Mouse (Mus musculus) testis, adult 2 months (tissue): ENCODE measurements around the gene Gjd3. TPM values are rescaled to one million over a fixed set of nuclear protein-coding genes. Genes with fewer than 3 reads are reported as not detected.

Source experiments
- H3K27ac ChIP-seq: fragments of 200-500 bp; 2 replicates; pipeline ENCODE4 v1.5.1; 2012; ENCODE audit warnings: low read depth, low read length; ENCODE audit not compliant: control insufficient read depth, insufficient read depth
- H3K27me3 ChIP-seq: fragments of 200-500 bp; 2 replicates; pipeline ENCODE4 v1.6.1; 2012; ENCODE audit warnings: mild to moderate bottlenecking, low read length, moderate library complexity; ENCODE audit not compliant: control insufficient read depth, insufficient read depth
- H3K36me3 ChIP-seq: fragments of 200-500 bp; 2 replicates; pipeline ENCODE4 v1.6.1; 2012; ENCODE audit warnings: mild to moderate bottlenecking, low read length; ENCODE audit not compliant: control insufficient read depth, insufficient read depth
- H3K4me1 ChIP-seq: fragments of 200-500 bp; 2 replicates; pipeline ENCODE4 v1.6.1; 2012; ENCODE audit warnings: low read length; ENCODE audit not compliant: control insufficient read depth, insufficient read depth
- H3K4me3 ChIP-seq: fragments of 200-500 bp; 2 replicates; pipeline ENCODE4 v1.5.1; 2012; ENCODE audit warnings: low read depth, mild to moderate bottlenecking, low read length, moderate library complexity, mixed read lengths; ENCODE audit not compliant: control insufficient read depth
- CTCF ChIP-seq: fragments of 200-500 bp; IDR thresholded peaks from 2 replicates; pipeline ENCODE4 v1.5.1; 2012; ENCODE audit warnings: low read depth, mild to moderate bottlenecking, inconsistent platforms, low read length, moderate library complexity; ENCODE audit not compliant: control insufficient read depth, insufficient read depth, insufficient replicate concordance
- POLR2A ChIP-seq: fragments of 200-500 bp; IDR thresholded peaks from 2 replicates; pipeline ENCODE4 v1.6.1; 2012; ENCODE audit warnings: low read depth, mild to moderate bottlenecking, inconsistent platforms, low read length, moderate library complexity; ENCODE audit not compliant: control insufficient read depth
- polyA plus RNA-seq: library from polyadenylated mRNA; depleted of rRNA; stranded (reverse); fragments of >200 nt; gene quantifications from 2 replicates; pipeline ENCODE4 v1.2.3, GENCODE M21; 2012

The Gjd3 gene
- polyA plus RNA-seq, 1 experiment: 13.6 TPM

DNA sequence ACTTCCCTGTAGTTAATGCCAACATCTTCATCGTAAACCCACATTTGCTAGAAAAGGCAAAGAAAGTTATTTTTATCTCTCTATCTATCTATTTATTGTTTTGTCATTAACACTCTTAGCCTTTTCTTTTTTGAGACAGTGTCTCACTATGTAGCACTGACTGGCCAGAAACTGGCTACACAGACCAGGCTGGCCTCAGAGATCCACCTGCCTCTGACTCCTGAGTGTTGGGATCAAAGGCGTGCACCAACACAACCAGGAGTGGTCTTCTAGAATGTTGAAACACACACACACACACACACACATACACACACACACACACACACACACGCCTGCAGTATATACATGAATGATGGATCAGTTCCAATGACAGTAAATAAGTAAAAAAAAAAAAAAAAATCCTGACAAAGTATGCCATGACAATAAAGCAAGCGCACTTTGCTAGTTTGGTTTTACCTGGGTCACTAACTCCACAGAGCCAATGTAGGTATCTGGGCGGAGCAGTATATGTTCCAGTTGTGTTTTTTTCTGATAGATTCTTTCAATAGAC, 39.6 kb upstream of the Gjd3 start:
- TF ChIP-seq CTCF (no peak), POLR2A (no peak)
- Histone ChIP-seq H3K36me3 (peaks cover 1% of the 10 kb centered on the region), H3K27ac (no peak overlapping the region)

DNA sequence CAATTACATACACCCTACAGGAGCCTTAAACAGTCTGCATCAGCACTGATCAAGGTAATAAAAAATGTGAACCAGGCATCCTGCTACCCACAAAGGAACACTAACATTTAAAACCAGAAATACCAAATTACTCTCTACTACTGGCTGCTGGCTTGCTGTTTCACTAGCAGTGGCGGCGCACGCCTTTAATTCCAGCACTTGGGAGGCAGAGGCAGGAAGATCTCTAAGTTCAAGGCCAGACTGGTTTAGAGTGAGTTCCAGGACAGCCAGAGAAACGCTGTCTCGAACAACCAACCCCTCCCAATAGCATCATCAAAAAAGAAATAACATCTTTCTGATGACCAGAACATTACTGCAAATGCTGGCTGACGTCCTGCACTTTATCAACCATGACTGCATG, 37.0 kb upstream of the Gjd3 start:
- Histone ChIP-seq H3K36me3 (peaks cover 1% of the 10 kb centered on the region), H3K27ac (no peak overlapping the region), H3K27me3 (no peaks in the 10 kb centered on the region), H3K4me3 (no peak overlapping the region), H3K4me1 (peaks cover 4% of the 10 kb centered on the region)
- no peak for TF ChIP-seq CTCF
- no peak for TF ChIP-seq POLR2A

More for the DNA sequence above, 39.6 kb upstream of the Gjd3 start:
- Histone ChIP-seq H3K4me1 (peaks cover 9% of the 10 kb centered on the region), H3K27me3 (no peaks in the 10 kb centered on the region), H3K4me3 (no peak overlapping the region)

DNA sequence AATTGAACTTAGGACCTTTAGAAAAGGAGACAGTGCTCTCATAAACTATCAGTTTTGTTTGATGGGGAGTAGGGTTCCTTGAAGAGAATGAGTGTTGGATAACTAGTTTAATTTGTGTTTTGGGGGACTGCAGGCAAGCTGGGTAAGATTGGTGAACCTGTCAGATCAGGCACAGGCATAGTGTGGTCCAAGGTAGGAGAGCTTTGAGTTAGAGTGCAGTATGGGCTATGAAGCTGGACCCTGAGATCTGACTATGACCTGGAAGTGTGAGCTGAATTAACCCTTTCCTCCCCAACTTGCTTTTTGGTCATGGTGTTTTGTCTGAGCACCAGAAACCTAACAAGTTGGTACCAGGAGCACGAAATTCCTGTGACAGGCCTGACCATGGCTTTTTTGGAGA, 31.0 kb upstream of the Gjd3 start:
- no peaks in the 10 kb centered on the region for H3K27me3 ChIP-seq
- H3K4me1 ChIP-seq: no peaks in the 10 kb centered on the region
- no peak overlapping the region for H3K4me3 ChIP-seq
- H3K27ac ChIP-seq: no peak overlapping the region
- TF ChIP-seq CTCF (no peak), POLR2A (no peak)
- 0 out of 2 replicates have a peak, but pooled peaks cover 1% of the 10 kb centered on the region for H3K36me3 ChIP-seq

DNA sequence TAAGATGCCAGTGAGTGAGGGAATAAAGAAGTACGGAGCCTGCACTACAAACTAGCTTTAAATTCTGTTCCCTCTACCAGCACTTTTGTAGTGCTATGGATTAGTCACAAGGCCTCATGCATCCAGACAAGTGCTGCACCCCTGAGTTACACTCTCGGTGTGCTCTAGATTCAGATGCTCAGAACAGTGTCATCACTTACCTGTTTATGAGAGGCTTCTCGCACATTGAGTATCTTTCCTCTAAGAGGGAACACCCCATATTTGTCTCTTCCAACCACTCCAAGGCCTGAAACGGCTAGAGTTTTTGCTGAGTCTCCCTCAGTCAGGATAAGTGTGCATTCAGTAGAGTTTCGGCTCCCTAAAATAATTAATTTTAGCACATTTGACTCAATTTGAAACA, 27.9 kb upstream of the Gjd3 start:
- TF ChIP-seq POLR2A (no peak), CTCF (no peak)
- Histone ChIP-seq H3K27ac (no peak overlapping the region), H3K27me3 (no peaks in the 10 kb centered on the region), H3K36me3 (0 out of 2 replicates have a peak, but pooled peaks cover 1% of the 10 kb centered on the region), H3K4me1 (no peaks in the 10 kb centered on the region), H3K4me3 (no peak overlapping the region)

DNA sequence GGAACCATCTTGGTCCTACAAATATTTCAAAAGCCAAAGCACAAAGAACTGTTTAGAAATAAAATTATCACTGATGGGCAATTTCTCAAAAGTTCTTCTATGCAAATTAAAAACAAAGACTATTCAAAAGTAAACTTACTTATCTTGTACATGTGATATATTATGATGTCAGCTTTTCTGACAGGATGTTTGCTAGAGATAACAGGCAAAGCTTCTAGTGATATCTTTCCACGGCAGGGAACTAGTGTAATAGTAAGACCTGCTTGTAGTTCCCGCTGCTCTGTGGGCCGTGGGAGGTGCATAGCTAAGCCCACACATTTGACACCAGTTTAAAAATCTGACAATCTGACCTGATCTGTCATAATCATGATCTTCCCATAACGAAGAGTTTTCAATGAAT, 27.3 kb upstream of the Gjd3 start:
- Histone ChIP-seq H3K4me1 (no peaks in the 10 kb centered on the region), H3K27ac (no peak overlapping the region), H3K36me3 (peaks cover 3% of the 10 kb centered on the region; the same call in 1 of the 2 replicates), H3K4me3 (no peak overlapping the region), H3K27me3 (no peaks in the 10 kb centered on the region)
- no peak for TF ChIP-seq POLR2A
- no peak for TF ChIP-seq CTCF

DNA sequence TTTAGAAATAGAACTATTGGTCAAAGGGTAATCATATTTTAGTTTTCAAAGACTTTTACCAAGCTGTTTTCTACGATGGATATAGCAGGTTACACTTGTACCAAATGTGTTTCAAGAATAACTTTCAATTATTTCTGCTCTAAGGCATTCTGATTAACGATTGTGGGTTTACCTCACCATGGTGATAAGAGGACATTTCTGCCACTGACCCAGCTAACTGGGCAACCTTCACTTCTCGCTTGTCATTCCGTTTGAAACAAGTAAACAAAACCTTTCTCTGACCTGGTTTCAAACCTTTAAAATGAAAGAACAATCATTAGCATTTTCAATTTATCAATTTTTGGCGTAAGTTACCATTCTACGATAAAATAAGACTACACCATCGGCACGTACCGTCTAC, 24.0 kb upstream of the Gjd3 start:
- no peak for TF ChIP-seq POLR2A
- TF ChIP-seq CTCF: no peak
- Histone ChIP-seq H3K27ac (no peak overlapping the region), H3K27me3 (no peaks in the 10 kb centered on the region), H3K36me3 (peaks cover 6% of the 10 kb centered on the region), H3K4me1 (no peaks in the 10 kb centered on the region), H3K4me3 (no peak overlapping the region)

DNA sequence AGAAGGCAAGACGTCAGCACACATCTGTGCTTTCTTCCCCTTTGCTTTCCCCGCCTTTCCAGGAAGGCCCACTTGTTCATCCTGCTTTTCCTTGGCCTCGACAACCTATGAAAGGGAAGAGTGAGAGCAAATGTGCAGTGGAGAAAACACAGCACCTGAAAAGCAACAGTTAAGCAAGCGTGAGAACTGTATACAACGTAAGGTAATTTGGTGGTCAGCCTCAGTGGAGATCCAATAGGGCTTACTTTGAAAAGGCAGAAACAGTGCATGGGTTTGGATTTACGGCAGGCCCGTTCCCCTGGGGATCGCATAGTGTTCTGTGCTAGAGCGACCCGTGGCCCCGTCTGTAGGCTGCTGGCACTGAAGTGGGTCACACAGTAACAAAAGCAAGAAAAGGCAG, 16.4 kb upstream of the Gjd3 start:
- H3K36me3 ChIP-seq: peaks cover 5% of the 10 kb centered on the region
- no peaks in the 10 kb centered on the region for H3K4me1 ChIP-seq
- H3K27ac ChIP-seq: no peak overlapping the region
- TF ChIP-seq POLR2A: no peak
- TF ChIP-seq CTCF: no peak
- H3K27me3 ChIP-seq: no peaks in the 10 kb centered on the region
- H3K4me3 ChIP-seq: no peak overlapping the region

DNA sequence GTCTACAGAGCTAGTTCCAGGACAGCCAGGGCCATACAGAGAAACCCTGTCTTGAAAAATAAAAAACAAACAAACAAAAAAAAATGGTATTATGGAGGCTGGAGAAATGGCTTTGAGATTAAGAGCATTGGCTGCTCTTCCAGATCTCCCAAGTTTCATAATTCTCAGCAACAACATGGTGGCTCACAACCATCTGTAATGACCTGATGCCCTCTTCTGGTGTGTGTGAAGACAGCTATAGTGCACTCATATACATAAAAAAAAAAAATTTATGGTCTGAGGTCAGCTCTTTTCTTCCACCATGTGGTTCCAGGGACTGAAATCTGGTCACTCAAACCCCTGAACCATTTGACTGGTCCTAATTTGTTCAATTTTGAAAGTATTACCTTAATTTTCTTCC, 16.0 kb upstream of the Gjd3 start:
- no peak for TF ChIP-seq CTCF
- TF ChIP-seq POLR2A: no peak
- H3K27me3 ChIP-seq: no peaks in the 10 kb centered on the region
- H3K27ac ChIP-seq: no peak overlapping the region
- H3K4me3 ChIP-seq: no peak overlapping the region
- no peaks in the 10 kb centered on the region for H3K4me1 ChIP-seq
- peaks cover 3% of the 10 kb centered on the region for H3K36me3 ChIP-seq
